ENCODE assay signal across 8 mouse cellular contexts in the genomic region with DNA sequence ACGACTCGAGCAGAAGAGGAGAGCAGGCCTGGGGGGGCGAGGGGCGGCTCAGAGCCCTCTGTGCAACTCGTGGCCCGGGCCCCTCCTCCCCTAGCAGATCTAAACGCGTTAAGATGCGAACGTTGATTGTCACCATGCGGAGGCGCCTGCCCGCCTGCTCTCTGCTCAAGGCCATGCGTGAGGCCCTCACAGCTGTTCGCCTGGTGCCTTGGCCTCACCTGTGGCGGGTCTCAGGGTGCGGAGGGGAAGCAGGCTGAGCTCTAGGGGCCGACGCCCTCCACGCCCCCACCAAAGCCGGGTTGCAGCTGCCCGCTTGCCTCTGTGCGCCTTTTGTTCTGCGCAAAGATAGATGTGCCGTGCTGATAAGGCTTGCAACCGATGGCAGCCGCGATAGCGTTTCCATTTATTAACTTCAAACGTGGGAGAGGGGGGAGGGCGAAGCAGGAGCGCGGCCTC. TPM values are rescaled to one million over a fixed set of nuclear protein-coding genes. Genes with fewer than 3 reads are reported as not detected.
DNase-seq lines count a peak whose midpoint lies in the region.

No protein-coding gene starts in this region.

- peak; percentile 74 to 76 for DNase-seq in B cell, adult 2 months
- DNase-seq in MN1 (ENCODE audit: low spot score), result peak; percentile 62
- peak; percentile 80 for DNase-seq in embryonic facial prominence, embryonic 10.5 days (ENCODE audit: low spot score)
- peak; percentile 33 for DNase-seq in heart, postnatal 4 days
- peak; percentile 58 to 69 for DNase-seq in layer of hippocampus, postnatal 10 days (ENCODE audit: low spot score in 2 of 2)
- DNase-seq in lung, postnatal 4 days, result peak; percentile 66 to 72
- peak; percentile 75 to 77 for DNase-seq in spleen, postnatal 10 days (ENCODE audit: low spot score in 2 of 2)
- no peak for DNase-seq in c-Kit-positive CD71-positive TER-119-positive erythroid progenitor cells, embryonic 14.5 days (ENCODE audit: low spot score)

- no peaks in the 10 kb centered on the region for H3K9me3 ChIP-seq in embryonic facial prominence, embryonic 10.5 days

- peak overlapping the region; percentile 86 for H3K27ac ChIP-seq in embryonic facial prominence, embryonic 10.5 days (replicated peaks)

- H3K4me1 ChIP-seq in embryonic facial prominence, embryonic 10.5 days, result peaks cover 85% of the 10 kb centered on the region

- H3K27me3 ChIP-seq in embryonic facial prominence, embryonic 10.5 days (replicated peaks; ENCODE audit: low read depth, poor library complexity, severe bottlenecking), result peaks cover 76% of the 10 kb centered on the region

- WGBS in embryonic facial prominence, embryonic 10.5 days, result under 1% methylated on average over 33 of the region's 33 CpGs

- no peaks in the 10 kb centered on the region for H3K36me3 ChIP-seq in embryonic facial prominence, embryonic 10.5 days (replicated peaks)

- peak overlapping the region; percentile 78 for H3K4me3 ChIP-seq in embryonic facial prominence, embryonic 10.5 days

RNA-seq across cellular contexts. Expression of gene Zfpm1, which starts 2.3 kb away (rescaled TPM):
- 1.5 and 2.0 TPM in 2 replicates for polyA plus RNA-seq in embryonic facial prominence, embryonic 10.5 days (2016; fragmentation: Nextera tagmentation; extraction: Ambion mirVana)
- total RNA-seq in heart, postnatal 4 days (2021), result 10 to 100 TPM; 45.7 to 47.0 TPM
- 10 to 100 TPM; 25.7 to 27.2 TPM for total RNA-seq in layer of hippocampus, postnatal 10 days (2021)
